Mouse (Mus musculus): ENCODE results near the gene Atp2a3.

GRCm38 (mm10) chr11:72945875-72946559 is 15.0 kb upstream of the Atp2a3 start:
- TF ChIP-seq POLR2A (IDR thresholded peaks at IDR 0.05; ENCODE audit: control insufficient read depth, extremely low read depth, insufficient read depth, low read length, poor library complexity), result no peak
- no peak for TF ChIP-seq CTCF (IDR thresholded peaks at IDR 0.05; ENCODE audit: borderline replicate concordance, control insufficient read depth, extremely low read depth, insufficient read depth, low read length, poor library complexity)
